Mouse (Mus musculus): ENCODE data around the gene Lypd6b. TPM values are rescaled to one million over a fixed set of nuclear protein-coding genes. Genes with fewer than 3 reads are reported as not detected.

Gene Lypd6b
- polyA plus RNA-seq, 1 experiment from 2014 or later: 7.9 TPM

GRCm38 (mm10) chr2:49745094-49745781 lies 42.2 kb upstream of the Lypd6b start:
- H3K4me3 ChIP-seq (ENCODE audit: low read depth, low read length): no peak overlapping the region
- H3K9ac ChIP-seq (ENCODE audit: low read depth, low read length): no peak overlapping the region
- peaks cover 13% of the 10 kb centered on the region; the same call in 1 of the 2 replicates for H3K4me1 ChIP-seq (ENCODE audit: control insufficient read depth, insufficient read depth, low read length)
- no peaks in the 10 kb centered on the region for H3K27me3 ChIP-seq (replicated peaks; ENCODE audit: control insufficient read depth, insufficient read depth, low read length)
- WGBS: 77% methylated on average over 14 of the region's 14 CpGs
- H3K27ac ChIP-seq (replicated peaks; ENCODE audit: low read depth, low read length): no peak overlapping the region
- H3K36me3 ChIP-seq (ENCODE audit: control insufficient read depth, insufficient read depth, low read length): no peaks in the 10 kb centered on the region
- no peaks in the 10 kb centered on the region for H3K9me3 ChIP-seq (ENCODE audit: control insufficient read depth, low read length)
- no peak overlapping the region for H3K4me2 ChIP-seq (ENCODE audit: low read depth, low read length)
- ATAC-seq (ENCODE audit: low read depth) (no peak), DNase-seq (ENCODE audit: low spot score) (no peak)

- Histone ChIP-seq H3K9me3 (ENCODE audit: control insufficient read depth, low read length) (no peaks in the 10 kb centered on the region), H3K27me3 (replicated peaks; ENCODE audit: control insufficient read depth, insufficient read depth, low read length) (no peaks in the 10 kb centered on the region), H3K9ac (ENCODE audit: low read depth, low read length) (no peak overlapping the region), H3K4me1 (ENCODE audit: control insufficient read depth, insufficient read depth, low read length) (peaks cover 7% of the 10 kb centered on the region; the same call in 1 of the 2 replicates), H3K36me3 (ENCODE audit: control insufficient read depth, insufficient read depth, low read length) (no peaks in the 10 kb centered on the region), H3K4me3 (ENCODE audit: low read depth, low read length) (no peak overlapping the region), H3K4me2 (ENCODE audit: low read depth, low read length) (no peak overlapping the region), H3K27ac (replicated peaks; ENCODE audit: low read depth, low read length) (no peak overlapping the region)
- ATAC-seq (ENCODE audit: low read depth) (no peak), DNase-seq (ENCODE audit: low spot score) (no peak)
- 82% methylated on average over 7 of the region's 7 CpGs for WGBS
Measured at GRCm38 (mm10) chr2:49746947-49747346, 40.5 kb upstream of the Lypd6b start.

GRCm38 (mm10) chr2:49747670-49748069 lies 39.8 kb upstream of the Lypd6b start:
- WGBS: 78% methylated on average over 2 of the region's 2 CpGs
- H3K4me3 ChIP-seq (ENCODE audit: low read depth, low read length): no peak overlapping the region
- no peaks in the 10 kb centered on the region for H3K27me3 ChIP-seq (replicated peaks; ENCODE audit: control insufficient read depth, insufficient read depth, low read length)
- no peak for ATAC-seq (ENCODE audit: low read depth)
- no peaks in the 10 kb centered on the region for H3K36me3 ChIP-seq (ENCODE audit: control insufficient read depth, insufficient read depth, low read length)
- H3K27ac ChIP-seq (replicated peaks; ENCODE audit: low read depth, low read length): no peak overlapping the region
- H3K9me3 ChIP-seq (ENCODE audit: control insufficient read depth, low read length): no peaks in the 10 kb centered on the region
- H3K9ac ChIP-seq (ENCODE audit: low read depth, low read length): no peak overlapping the region
- no peak for DNase-seq (ENCODE audit: low spot score)
- peaks cover 7% of the 10 kb centered on the region; the same call in 1 of the 2 replicates for H3K4me1 ChIP-seq (ENCODE audit: control insufficient read depth, insufficient read depth, low read length)
- H3K4me2 ChIP-seq (ENCODE audit: low read depth, low read length): no peak overlapping the region

- Histone ChIP-seq H3K4me1 (ENCODE audit: control insufficient read depth, insufficient read depth, low read length) (peaks cover 7% of the 10 kb centered on the region; the same call in 1 of the 2 replicates), H3K4me3 (ENCODE audit: low read depth, low read length) (no peak overlapping the region), H3K27ac (replicated peaks; ENCODE audit: low read depth, low read length) (no peak overlapping the region), H3K36me3 (ENCODE audit: control insufficient read depth, insufficient read depth, low read length) (no peaks in the 10 kb centered on the region), H3K27me3 (replicated peaks; ENCODE audit: control insufficient read depth, insufficient read depth, low read length) (no peaks in the 10 kb centered on the region), H3K4me2 (ENCODE audit: low read depth, low read length) (no peak overlapping the region), H3K9me3 (ENCODE audit: control insufficient read depth, low read length) (no peaks in the 10 kb centered on the region), H3K9ac (ENCODE audit: low read depth, low read length) (no peak overlapping the region)
- no peak for ATAC-seq (ENCODE audit: low read depth)
- 79% methylated on average over 14 of the region's 14 CpGs for WGBS
- DNase-seq (ENCODE audit: low spot score): no peak
Measured at GRCm38 (mm10) chr2:49748628-49749342, 38.7 kb upstream of the Lypd6b start.

GRCm38 (mm10) chr2:49749730-49750576 lies 37.5 kb upstream of the Lypd6b start:
- Histone ChIP-seq H3K4me3 (ENCODE audit: low read depth, low read length) (no peak overlapping the region), H3K36me3 (ENCODE audit: control insufficient read depth, insufficient read depth, low read length) (no peaks in the 10 kb centered on the region), H3K27ac (replicated peaks; ENCODE audit: low read depth, low read length) (0 out of 2 replicates have a peak overlapping the region, but pooled peaks have one; percentile 2), H3K9me3 (ENCODE audit: control insufficient read depth, low read length) (no peaks in the 10 kb centered on the region), H3K4me1 (ENCODE audit: control insufficient read depth, insufficient read depth, low read length) (no peaks in the 10 kb centered on the region; the same call in 1 of the 2 replicates), H3K27me3 (replicated peaks; ENCODE audit: control insufficient read depth, insufficient read depth, low read length) (no peaks in the 10 kb centered on the region), H3K4me2 (ENCODE audit: low read depth, low read length) (no peak overlapping the region), H3K9ac (ENCODE audit: low read depth, low read length) (no peak overlapping the region)
- DNase-seq (ENCODE audit: low spot score) (no peak), ATAC-seq (ENCODE audit: low read depth) (no peak)
- WGBS: 70% methylated on average over 11 of the region's 11 CpGs

GRCm38 (mm10) chr2:49751544-49752210 lies 35.8 kb upstream of the Lypd6b start:
- Histone ChIP-seq H3K27me3 (replicated peaks; ENCODE audit: control insufficient read depth, insufficient read depth, low read length) (no peaks in the 10 kb centered on the region), H3K27ac (replicated peaks; ENCODE audit: low read depth, low read length) (no peak overlapping the region), H3K4me3 (ENCODE audit: low read depth, low read length) (no peak overlapping the region), H3K9me3 (ENCODE audit: control insufficient read depth, low read length) (no peaks in the 10 kb centered on the region), H3K4me1 (ENCODE audit: control insufficient read depth, insufficient read depth, low read length) (no peaks in the 10 kb centered on the region), H3K9ac (ENCODE audit: low read depth, low read length) (no peak overlapping the region), H3K4me2 (ENCODE audit: low read depth, low read length) (no peak overlapping the region), H3K36me3 (ENCODE audit: control insufficient read depth, insufficient read depth, low read length) (0 out of 2 replicates have a peak, but pooled peaks cover 4% of the 10 kb centered on the region)
- ATAC-seq (ENCODE audit: low read depth): no peak
- WGBS: 80% methylated on average over 10 of the region's 10 CpGs
- no peak for DNase-seq (ENCODE audit: low spot score)

GRCm38 (mm10) chr2:49752211-49752607 lies 35.3 kb upstream of the Lypd6b start:
- no peak for DNase-seq (ENCODE audit: low spot score)
- Histone ChIP-seq H3K9me3 (ENCODE audit: control insufficient read depth, low read length) (no peaks in the 10 kb centered on the region), H3K4me1 (ENCODE audit: control insufficient read depth, insufficient read depth, low read length) (no peaks in the 10 kb centered on the region), H3K27ac (replicated peaks; ENCODE audit: low read depth, low read length) (no peak overlapping the region), H3K36me3 (ENCODE audit: control insufficient read depth, insufficient read depth, low read length) (peaks cover 9% of the 10 kb centered on the region; the same call in 1 of the 2 replicates), H3K27me3 (replicated peaks; ENCODE audit: control insufficient read depth, insufficient read depth, low read length) (no peaks in the 10 kb centered on the region), H3K4me3 (ENCODE audit: low read depth, low read length) (no peak overlapping the region), H3K4me2 (ENCODE audit: low read depth, low read length) (no peak overlapping the region), H3K9ac (ENCODE audit: low read depth, low read length) (no peak overlapping the region)
- WGBS: 87% methylated on average over 8 of the region's 8 CpGs
- no peak for ATAC-seq (ENCODE audit: low read depth)

GRCm38 (mm10) chr2:49753062-49753461 lies 34.4 kb upstream of the Lypd6b start:
- no peaks in the 10 kb centered on the region for H3K4me1 ChIP-seq (ENCODE audit: control insufficient read depth, insufficient read depth, low read length)
- DNase-seq (ENCODE audit: low spot score): no peak
- H3K27ac ChIP-seq (replicated peaks; ENCODE audit: low read depth, low read length): no peak overlapping the region
- peaks cover 13% of the 10 kb centered on the region; the same call in 1 of the 2 replicates for H3K36me3 ChIP-seq (ENCODE audit: control insufficient read depth, insufficient read depth, low read length)
- no peak overlapping the region for H3K9ac ChIP-seq (ENCODE audit: low read depth, low read length)
- no peaks in the 10 kb centered on the region for H3K27me3 ChIP-seq (replicated peaks; ENCODE audit: control insufficient read depth, insufficient read depth, low read length)
- no peak overlapping the region for H3K4me3 ChIP-seq (ENCODE audit: low read depth, low read length)
- 96% methylated on average over 3 of the region's 3 CpGs for WGBS
- H3K4me2 ChIP-seq (ENCODE audit: low read depth, low read length): no peak overlapping the region
- no peaks in the 10 kb centered on the region for H3K9me3 ChIP-seq (ENCODE audit: control insufficient read depth, low read length)
- no peak for ATAC-seq (ENCODE audit: low read depth)
